Mouse (Mus musculus) E14TG2a.4 (cell line): ENCODE measurements around the gene Dgki.

ENCODE experiments used
- CTCF ChIP-seq: conservative IDR thresholded peaks from 2 replicates; pipeline ENCODE4 v1.5.1; 2014; ENCODE audit warnings: low read length
- NANOG ChIP-seq: IDR thresholded peaks from 2 replicates; pipeline ENCODE4 v1.6.1; 2014; ENCODE audit warnings: borderline replicate concordance, low read length, mixed read lengths
- POU5F1 ChIP-seq: IDR thresholded peaks from 2 replicates; pipeline ENCODE4 v1.6.1; 2014; ENCODE audit warnings: low read length, borderline replicate concordance

- TF ChIP-seq CTCF = no peak
- TF ChIP-seq POU5F1 = no peak
- no peak for TF ChIP-seq NANOG
Measured at GRCm38 (mm10) chr6:37276181-37276580, 23.8 kb downstream of the Dgki start.
